Mouse (Mus musculus) cortical plate, adult 2 months (tissue): ENCODE results near the gene Pbp2. TPM values are rescaled to one million over a fixed set of nuclear protein-coding genes. Genes with fewer than 3 reads are reported as not detected.

Experiments used
- H3K27ac ChIP-seq: fragments of 200-500 bp; 2 replicates; pipeline ENCODE4 v1.5.1; 2012; ENCODE audit warnings: low read length, control low read depth, inconsistent platforms; ENCODE audit not compliant: insufficient read depth
- H3K4me1 ChIP-seq: fragments of 200-500 bp; 2 replicates; pipeline ENCODE4 v1.6.1; 2011; ENCODE audit warnings: low read length; ENCODE audit not compliant: control insufficient read depth, insufficient read depth
- H3K4me3 ChIP-seq: fragments of 200-500 bp; 2 replicates; pipeline ENCODE4 v1.5.1; 2011; ENCODE audit warnings: mild to moderate bottlenecking, low read length, control low read depth; ENCODE audit not compliant: insufficient read depth
- CTCF ChIP-seq: fragments of 200-500 bp; IDR thresholded peaks from 2 replicates; pipeline ENCODE4 v1.5.1; 2011; ENCODE audit warnings: mild to moderate bottlenecking, control low read depth, low read length; ENCODE audit not compliant: insufficient read depth; ENCODE audit errors: extremely low read depth
- POLR2A ChIP-seq: fragments of 200-500 bp; IDR thresholded peaks from 2 replicates; pipeline ENCODE4 v1.6.1; 2011; ENCODE audit warnings: mild to moderate bottlenecking, low read length, control low read depth; ENCODE audit not compliant: insufficient read depth; ENCODE audit errors: extremely low read depth
- polyA plus RNA-seq: library from polyadenylated mRNA; depleted of rRNA; stranded (reverse); fragments of >200 nt; gene quantifications from 2 replicates; pipeline ENCODE4 v1.2.3, GENCODE M21; 2012

Gene Pbp2
- polyA plus RNA-seq, 1 experiment: 0.96 TPM

GRCm38 (mm10) chr6:135304576-135305260 lies 5.5 kb downstream of the Pbp2 start:
- Histone ChIP-seq H3K4me3 (no peak overlapping the region), H3K27ac (no peak overlapping the region), H3K4me1 (no peaks in the 10 kb centered on the region)
- TF ChIP-seq CTCF: no peak
- no peak for TF ChIP-seq POLR2A

GRCm38 (mm10) chr6:135302421-135303125 lies 7.6 kb downstream of the Pbp2 start:
- no peak for TF ChIP-seq CTCF
- no peak for TF ChIP-seq POLR2A
- no peaks in the 10 kb centered on the region for H3K4me1 ChIP-seq
- H3K27ac ChIP-seq: no peak overlapping the region

GRCm38 (mm10) chr6:135300469-135300868 lies 9.7 kb downstream of the Pbp2 start:
- no peak overlapping the region for H3K27ac ChIP-seq
- TF ChIP-seq CTCF (no peak), POLR2A (no peak)
- peaks cover 4% of the 10 kb centered on the region; the same call in 1 of the 2 replicates for H3K4me1 ChIP-seq
- H3K4me3 ChIP-seq: no peak overlapping the region

More at GRCm38 (mm10) chr6:135302421-135303125, 7.6 kb downstream of the Pbp2 start:
- no peak overlapping the region for H3K4me3 ChIP-seq

GRCm38 (mm10) chr6:135299024-135299550 lies 11.1 kb downstream of the Pbp2 start:
- Histone ChIP-seq H3K27ac (no peak overlapping the region), H3K4me1 (peaks cover 9% of the 10 kb centered on the region; the same call in 1 of the 2 replicates), H3K4me3 (no peak overlapping the region)
- no peak for TF ChIP-seq POLR2A
- TF ChIP-seq CTCF: no peak

- peaks cover 9% of the 10 kb centered on the region; the same call in 1 of the 2 replicates for H3K4me1 ChIP-seq
- no peak for TF ChIP-seq CTCF
- TF ChIP-seq POLR2A: no peak
- no peak overlapping the region for H3K4me3 ChIP-seq
- no peak overlapping the region for H3K27ac ChIP-seq
These were observed 12.6 kb downstream of the Pbp2 start for GRCm38 (mm10) chr6:135297570-135297969.

GRCm38 (mm10) chr6:135296267-135296666 lies 13.9 kb downstream of the Pbp2 start:
- TF ChIP-seq POLR2A (no peak), CTCF (no peak)
- H3K4me3 ChIP-seq: no peak overlapping the region
- peaks cover 9% of the 10 kb centered on the region; the same call in 1 of the 2 replicates for H3K4me1 ChIP-seq
- no peak overlapping the region; the same call in 1 of the 2 replicates for H3K27ac ChIP-seq

- H3K4me1 ChIP-seq: peaks cover 9% of the 10 kb centered on the region; the same call in 1 of the 2 replicates
- no peak for TF ChIP-seq CTCF
- no peak for TF ChIP-seq POLR2A
- H3K27ac ChIP-seq: no peak overlapping the region
These were observed 14.9 kb downstream of the Pbp2 start for GRCm38 (mm10) chr6:135295082-135295861.

GRCm38 (mm10) chr6:135294150-135294549 lies 16.1 kb downstream of the Pbp2 start:
- Histone ChIP-seq H3K4me3 (no peak overlapping the region), H3K4me1 (peaks cover 9% of the 10 kb centered on the region; the same call in 1 of the 2 replicates), H3K27ac (no peak overlapping the region)
- no peak for TF ChIP-seq CTCF
- TF ChIP-seq POLR2A: no peak

More at GRCm38 (mm10) chr6:135295082-135295861, 14.9 kb downstream of the Pbp2 start:
- no peak overlapping the region for H3K4me3 ChIP-seq

- Histone ChIP-seq H3K4me1 (peaks cover 9% of the 10 kb centered on the region; the same call in 1 of the 2 replicates), H3K27ac (no peak overlapping the region), H3K4me3 (no peak overlapping the region)
- TF ChIP-seq POLR2A: no peak
- TF ChIP-seq CTCF: no peak
These were observed 17.8 kb downstream of the Pbp2 start for GRCm38 (mm10) chr6:135292391-135292790.
